Mouse (Mus musculus): ENCODE measurements around the gene Kank1.

Kank1 gene

DNA sequence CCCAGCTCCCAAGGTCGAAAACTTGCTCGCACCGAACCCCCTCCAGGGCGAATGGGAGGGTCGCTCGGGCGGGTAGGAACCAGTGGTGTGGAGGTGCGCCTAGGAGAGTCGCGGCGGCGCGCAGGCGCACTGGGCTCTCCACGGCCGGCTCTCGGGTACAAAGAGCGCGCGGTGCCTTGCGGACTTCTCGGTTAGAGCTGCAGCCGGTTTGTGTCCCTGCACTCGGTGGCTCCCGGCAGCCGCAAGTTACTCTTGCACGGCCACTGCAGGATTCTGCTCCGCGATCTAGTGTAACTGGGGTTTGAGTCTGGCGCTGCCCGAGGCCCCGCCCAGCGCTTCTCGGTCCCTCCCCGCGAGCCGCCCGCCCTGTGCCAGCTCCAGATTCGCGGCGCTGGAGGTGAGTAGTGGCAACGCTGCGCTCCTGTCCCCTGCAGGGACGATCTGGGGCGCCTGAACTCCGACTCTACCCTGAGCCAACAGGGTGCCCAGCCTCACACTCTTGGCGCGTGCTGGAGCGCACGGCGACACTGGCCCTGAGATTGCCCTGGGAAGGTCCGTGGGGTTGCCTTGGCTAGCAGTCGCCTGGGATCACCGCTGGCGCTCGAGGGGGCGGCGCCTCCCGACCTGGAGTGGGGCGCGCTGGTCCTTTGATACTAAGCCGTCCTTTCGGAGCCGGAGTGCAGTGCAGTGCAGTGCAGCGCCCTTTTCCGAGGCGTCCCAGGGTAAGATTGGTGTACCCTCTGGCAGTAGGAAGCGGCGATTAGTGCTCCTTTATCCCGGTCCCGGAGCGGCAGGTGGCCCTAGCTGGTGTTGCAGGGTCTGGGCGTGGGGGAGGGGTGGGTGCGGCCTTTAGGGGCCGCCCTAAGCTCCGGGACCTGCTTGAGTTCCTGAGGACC is at the start of gene Kank1:
Gene Kank1 (plus strand): TSS at position 380 of the 896 bp plus-strand sequence.
- CTCF ChIA-PET = no interaction called here

DNA sequence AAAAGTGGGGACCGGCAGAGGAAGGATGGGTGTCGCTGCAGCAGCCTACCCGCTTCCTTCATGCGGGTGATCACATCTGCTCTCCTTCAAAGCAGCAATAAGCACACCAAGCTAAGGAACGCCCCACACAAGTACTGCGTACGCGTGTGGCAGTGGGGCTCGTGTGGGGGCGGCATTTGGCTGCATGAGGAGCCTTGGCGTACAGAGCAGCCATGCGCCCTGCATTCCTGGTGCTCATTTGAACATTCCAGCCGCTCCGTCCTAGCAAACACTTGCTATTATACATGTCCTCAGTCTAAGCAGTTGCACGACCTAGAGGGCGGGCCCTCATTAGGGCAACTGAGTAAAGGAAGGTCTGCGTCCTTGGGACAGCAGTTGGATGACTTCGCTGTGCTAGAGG is 49.1 kb upstream of the Kank1 start:
- CTCF ChIA-PET = no interaction called here

DNA sequence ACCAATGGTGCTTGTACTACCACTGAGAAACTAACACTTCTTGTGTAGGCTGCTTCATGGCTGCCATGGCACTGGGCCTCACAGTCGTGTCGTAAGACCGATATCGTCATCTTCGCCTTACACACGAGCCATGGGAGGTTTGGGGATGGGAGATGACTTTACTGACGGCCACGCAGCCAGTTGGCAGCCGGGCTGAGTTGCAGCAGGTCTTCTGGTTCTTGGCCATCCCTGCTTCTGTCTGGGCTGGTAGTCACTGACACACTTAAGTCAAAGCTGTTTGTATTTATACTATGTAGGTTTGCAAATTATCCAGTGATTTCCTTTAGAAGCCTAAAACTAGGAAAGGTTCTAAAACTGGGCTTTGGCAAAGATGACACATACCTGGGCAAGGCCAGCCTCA is 43.0 kb upstream of the Kank1 start:
- CTCF ChIA-PET = no interaction called here

DNA sequence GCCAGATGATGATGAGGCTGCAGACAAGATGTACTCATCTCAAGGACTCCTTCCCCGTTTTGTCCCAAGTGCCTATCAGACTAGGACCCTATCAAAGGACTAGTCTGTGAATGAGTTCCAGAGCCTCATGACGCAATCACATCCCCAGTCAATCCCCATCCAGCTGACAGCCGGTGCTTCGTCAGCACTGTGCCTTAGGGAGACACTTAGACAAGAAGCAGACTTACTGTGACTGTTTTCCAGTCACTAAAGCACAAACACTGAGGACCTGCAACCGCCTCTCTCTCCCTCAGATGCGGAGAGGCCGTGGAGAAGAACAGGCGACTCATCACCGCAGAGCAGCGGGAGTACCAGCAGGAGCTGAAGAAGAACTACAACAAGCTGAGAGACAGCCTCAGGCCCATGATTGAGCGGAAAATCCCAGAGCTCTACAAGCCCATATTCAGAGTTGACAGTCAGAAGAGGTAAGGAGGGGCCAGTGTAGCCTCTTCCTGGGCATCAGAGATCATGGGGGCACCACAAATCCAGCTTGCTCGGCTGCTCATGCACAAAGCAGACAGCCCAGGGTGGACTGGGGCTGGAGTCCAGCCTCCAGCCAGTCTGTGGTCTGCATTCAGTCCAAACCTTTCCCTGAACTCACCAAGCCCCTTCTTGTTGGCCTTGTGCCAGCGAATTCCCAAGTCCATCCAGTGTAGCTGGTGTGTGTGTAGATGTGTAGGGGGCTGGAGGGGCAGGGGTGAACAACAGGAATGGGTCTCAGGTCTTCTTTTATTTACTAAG is 36.5 kb upstream of the Kank1 start:
- CTCF ChIA-PET = interaction anchor here (0.7 kb wide), 1 partner anchor 286 kb away, joined by 4 read pairs; no protein-coding TSS in a partner anchor

- CTCF ChIA-PET = interaction anchor here (0.6 kb wide), 1 partner anchor 25 kb away, joined by 3 read pairs; no protein-coding TSS in a partner anchor
Observed at GRCm38 (mm10) chr19:25203077-25203476, 33.7 kb upstream of the Kank1 start.

DNA sequence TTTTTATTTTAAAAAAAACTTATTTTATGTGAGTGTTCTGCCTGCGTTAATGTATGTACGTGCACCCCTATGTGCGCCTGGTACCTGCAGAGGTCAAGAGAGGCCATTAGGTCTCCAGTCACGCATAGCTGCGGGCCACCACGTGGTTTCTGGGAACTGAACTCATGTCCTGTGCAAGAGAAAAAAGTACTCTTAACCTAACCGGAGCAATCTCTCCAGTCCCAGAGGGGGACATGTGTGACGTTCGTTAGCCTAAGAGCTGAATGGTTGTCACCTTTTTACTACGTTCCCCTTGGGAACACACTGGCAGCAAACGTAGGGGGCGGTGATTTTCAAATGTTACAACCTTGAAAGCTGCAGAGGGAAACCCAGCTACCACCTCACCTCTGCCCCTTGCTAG is 29.8 kb upstream of the Kank1 start:
- CTCF ChIA-PET = no interaction called here

DNA sequence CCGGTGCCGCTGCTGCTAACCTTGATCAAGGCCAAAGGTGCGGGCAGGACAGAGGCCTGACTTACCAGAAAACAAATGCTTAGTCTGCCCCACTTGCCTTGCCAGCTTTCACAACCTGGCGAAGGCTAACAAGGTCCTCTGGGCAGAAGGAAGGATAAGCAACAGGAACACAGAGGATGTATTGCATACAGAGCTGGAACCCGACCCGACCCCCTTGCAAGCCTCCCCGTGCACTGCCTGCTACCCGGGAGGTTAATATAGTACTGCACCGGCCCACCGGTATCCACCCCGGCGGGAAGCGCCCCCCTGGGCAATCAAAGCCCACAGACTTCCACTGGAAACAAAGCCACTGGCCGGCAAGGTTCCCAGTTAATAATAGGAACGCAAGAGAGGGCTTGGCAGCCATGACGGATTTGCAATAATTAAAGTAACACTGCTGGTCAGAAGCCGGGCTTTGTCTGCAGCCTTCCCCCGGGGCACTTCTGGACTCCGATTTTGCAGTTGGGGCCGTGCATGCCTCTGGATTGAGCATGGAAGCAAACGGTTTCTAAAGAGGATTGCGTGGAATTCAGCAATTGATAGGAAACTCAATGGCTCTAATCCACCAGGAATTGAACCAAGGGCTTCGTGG is 28.9 kb upstream of the Kank1 start:
- CTCF ChIA-PET = no interaction called here

DNA sequence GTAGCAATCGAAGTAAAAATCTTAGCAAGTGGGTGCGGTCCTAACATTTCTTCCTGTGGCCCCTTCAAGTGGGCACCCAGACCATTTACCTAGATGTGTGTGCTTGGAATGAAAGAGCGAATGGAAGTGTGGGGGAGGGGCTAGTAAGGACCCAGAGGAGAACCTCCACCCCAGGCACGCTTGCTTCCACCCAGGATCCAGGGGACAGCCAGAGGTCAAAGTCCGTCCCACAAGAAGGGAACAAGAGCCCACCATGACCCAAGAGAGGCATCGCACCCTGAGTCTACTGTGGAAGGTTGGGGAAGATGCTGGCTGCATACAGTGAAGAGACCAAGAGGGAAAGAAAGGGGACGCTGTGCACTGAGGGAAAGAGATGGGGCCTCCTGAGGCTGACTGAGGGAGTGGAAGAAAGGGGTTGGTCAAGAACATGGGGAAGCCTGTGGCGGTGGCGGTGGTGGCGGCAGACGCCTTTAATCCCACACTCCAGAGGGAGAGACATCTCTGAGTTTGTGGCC is 28.1 kb upstream of the Kank1 start:
- CTCF ChIA-PET = no interaction called here

GRCm38 (mm10) chr19:25220611-25221010 is 16.2 kb upstream of the Kank1 start:
- CTCF ChIA-PET = no interaction called here

DNA sequence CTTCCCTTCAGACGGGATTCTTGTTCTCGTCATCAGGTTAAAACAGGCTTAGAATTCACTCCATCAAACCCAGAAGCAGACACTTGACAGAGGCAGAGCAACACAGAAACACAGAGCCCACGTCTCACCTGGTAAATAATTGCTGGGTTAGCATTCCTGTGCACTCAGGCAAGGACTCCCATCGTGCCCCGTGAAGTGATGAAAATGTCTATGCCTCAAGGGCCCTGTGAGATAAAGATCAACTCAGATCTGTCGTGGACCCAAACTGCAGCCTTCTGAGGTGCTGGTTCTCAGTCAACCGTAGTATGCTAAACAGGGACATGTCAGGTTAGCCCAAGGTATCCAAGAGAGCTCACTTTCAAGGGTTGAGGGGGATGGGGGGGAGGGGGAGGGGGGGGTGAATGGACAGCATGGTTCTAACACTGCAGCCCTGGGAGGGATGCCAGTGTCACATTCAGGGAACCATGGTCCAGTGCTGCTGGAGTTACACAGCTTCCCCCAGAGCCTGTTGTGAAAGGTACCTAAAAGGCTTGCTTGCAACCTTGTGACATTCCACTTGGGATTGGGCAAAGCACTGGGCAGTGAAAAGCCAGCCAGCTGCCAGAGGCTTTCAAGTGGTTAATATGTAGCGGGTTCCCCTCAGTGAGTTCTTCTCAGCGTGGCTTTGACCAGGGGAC is 14.7 kb upstream of the Kank1 start:
- CTCF ChIA-PET = no interaction called here

GRCm38 (mm10) chr19:25230058-25230974 is 6.5 kb upstream of the Kank1 start:
- CTCF ChIA-PET = no interaction called here

DNA sequence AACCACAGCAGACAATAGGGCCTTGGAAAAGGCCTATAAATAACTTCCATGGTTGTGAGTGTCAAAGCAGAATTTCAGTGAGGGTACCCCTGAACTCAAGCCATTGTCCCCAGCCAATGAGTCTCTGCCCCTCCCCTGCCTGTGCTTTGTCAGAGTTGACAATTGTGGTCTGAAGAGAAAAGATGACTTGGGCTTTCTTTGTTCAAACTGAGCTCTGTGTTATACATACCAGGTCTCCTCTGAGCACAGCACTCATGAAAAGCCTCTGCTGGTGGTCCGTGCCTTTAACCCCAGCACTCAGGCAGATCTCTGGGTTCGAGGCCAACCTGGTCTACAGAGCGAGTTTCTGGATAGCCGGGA is 5.8 kb upstream of the Kank1 start:
- CTCF ChIA-PET = no interaction called here

- CTCF ChIA-PET = no interaction called here
Observed at GRCm38 (mm10) chr19:25232032-25232431, 4.7 kb upstream of the Kank1 start.

GRCm38 (mm10) chr19:25237492-25238040 is 791 bp downstream of the Kank1 start:
- CTCF ChIA-PET = no interaction called here

GRCm38 (mm10) chr19:25238121-25238520 is 1.3 kb downstream of the Kank1 start:
- CTCF ChIA-PET = no interaction called here

GRCm38 (mm10) chr19:25243566-25243965 is 6.8 kb downstream of the Kank1 start:
- CTCF ChIA-PET = no interaction called here

GRCm38 (mm10) chr19:25246062-25246461 is 9.3 kb downstream of the Kank1 start:
- CTCF ChIA-PET = no interaction called here

- CTCF ChIA-PET = interaction anchor here (0.7 kb wide), 1 partner anchor 26 kb away, joined by 5 read pairs; no protein-coding TSS in a partner anchor
Observed at GRCm38 (mm10) chr19:25247858-25248552, 11.2 kb downstream of the Kank1 start.

DNA sequence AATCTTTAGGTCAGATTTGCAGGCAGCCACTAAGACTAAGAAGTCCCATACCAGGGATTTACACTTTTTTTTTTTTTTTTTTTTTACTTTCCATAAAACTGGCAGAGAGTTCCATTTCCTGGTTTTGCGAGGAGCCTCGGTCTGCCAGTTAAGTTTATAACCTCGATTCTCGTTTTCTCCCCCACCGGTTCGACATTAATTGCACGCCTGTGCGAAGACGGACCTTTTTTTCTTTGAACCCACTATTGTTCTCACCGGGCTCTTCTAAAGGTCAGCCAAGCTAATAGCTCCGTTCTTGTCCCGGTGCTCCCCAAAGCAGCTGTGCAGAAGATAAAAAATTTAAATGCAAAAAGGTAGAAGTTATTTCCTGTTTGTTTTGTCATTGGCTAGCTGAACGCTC is 12.5 kb downstream of the Kank1 start:
- CTCF ChIA-PET = interaction anchor here (0.7 kb wide), 1 partner anchor 17 kb away, joined by 11 read pairs; no protein-coding TSS in a partner anchor

Measured in spleen, embryonic (tissue).